Mouse (Mus musculus): ENCODE measurements around the gene Spsb3. TPM values are rescaled to one million over a fixed set of nuclear protein-coding genes. Genes with fewer than 3 reads are reported as not detected.

The Spsb3 gene
- 86.7 and 115 TPM in 2 replicates for polyA plus RNA-seq (2012; rRNA removed; ENCODE audit: low replicate concordance)

GRCm38 (mm10) chr17:24886134-24886931 lies at the start of gene Spsb3, which contains the start of gene Nubp2:
Gene Spsb3, plus strand, starts transcription at chr17:24886643.
Gene Nubp2, minus strand, starts transcription at chr17:24886349.

DNA sequence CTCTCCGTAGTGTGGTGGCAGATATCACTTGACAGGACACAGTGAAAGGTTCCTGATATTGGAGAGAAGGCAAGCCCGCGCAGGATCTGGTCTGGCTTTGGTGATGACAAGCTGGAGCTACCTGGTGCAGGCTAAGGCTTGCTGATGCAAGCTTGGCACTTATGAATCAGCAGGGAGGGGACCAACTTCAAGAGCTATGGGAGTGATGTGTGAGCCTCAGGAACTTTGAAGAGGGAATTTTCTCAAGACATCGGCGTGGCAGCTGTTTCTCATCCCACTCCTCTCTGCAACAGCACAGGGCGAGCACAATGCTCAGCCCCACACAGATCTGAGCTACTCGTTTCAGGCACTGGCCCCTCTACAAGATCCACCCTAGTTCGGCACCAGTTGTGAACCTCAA lies 46.6 kb upstream of the Spsb3 start, which contains the start of gene Hagh:
Hagh (plus strand) TSS at position 302 of the 400 bp plus-strand sequence.

DNA sequence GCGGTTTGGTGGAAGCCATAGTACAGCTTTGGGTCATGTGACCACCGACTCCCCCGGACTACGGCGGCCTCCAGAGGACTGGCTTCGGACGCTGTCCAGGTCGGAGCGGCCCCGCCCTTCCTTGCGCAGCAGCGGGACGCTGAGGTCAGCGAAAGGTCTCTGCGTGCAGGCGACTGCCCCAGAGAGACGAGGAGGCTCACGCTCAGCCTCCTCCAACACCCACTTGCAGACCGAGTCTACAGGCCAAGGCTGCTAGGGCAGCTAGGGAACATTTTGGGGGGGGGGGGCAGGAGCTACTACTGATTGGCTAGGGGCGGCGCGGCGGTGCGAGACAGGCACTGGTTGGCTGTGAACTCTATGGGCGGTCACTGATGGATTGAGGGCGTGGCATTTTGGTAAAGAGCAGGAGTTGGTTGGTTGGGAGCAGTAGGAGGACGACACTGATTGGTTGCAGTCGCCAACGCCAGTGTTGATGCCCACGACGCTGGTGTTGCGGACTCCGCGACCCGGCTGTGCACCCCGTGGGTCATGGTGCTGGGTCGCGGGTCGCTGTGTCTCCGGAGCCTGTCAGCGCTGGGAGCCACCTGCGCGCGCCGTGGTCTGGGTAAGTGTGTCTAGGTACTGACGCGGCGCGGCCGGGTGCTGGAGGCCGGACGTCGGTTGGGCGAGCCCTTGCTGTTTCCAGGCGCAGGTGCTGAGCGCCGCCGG lies 36.2 kb upstream of the Spsb3 start, which contains the start of gene Fahd1:
Fahd1 (minus strand) TSS at position 300 of the 708 bp plus-strand sequence.

GRCm38 (mm10) chr17:24865776-24866175 lies 20.7 kb upstream of the Spsb3 start, which contains the start of gene Igfals:
Gene Igfals, plus strand, starts transcription at chr17:24865997.

GRCm38 (mm10) chr17:24894995-24895547 lies 8.6 kb downstream of the Spsb3 start, which contains the start of the genes Eme2 and Mrps34:
Gene Eme2, minus strand, starts transcription at chr17:24895087.
Gene Mrps34, plus strand, starts transcription at chr17:24895116.

GRCm38 (mm10) chr17:24896241-24896992 lies 10.0 kb downstream of the Spsb3 start, which contains the start of gene Nme3:
Gene Nme3, plus strand, starts transcription at chr17:24896500.

GRCm38 (mm10) chr17:24936259-24937237 lies 50.1 kb downstream of the Spsb3 start, which contains the start of gene Mapk8ip3:
Gene Mapk8ip3, minus strand, starts transcription at chr17:24936977.

Other genes with a start within 250 kb of the Spsb3 start
- 52.1 and 54.9 TPM in 2 replicates for gene Slc9a3r2, start 236.3 kb upstream of the Spsb3 start, polyA plus RNA-seq (2012; rRNA removed; ENCODE audit: low replicate concordance)
- gene Npw, start 228.2 kb upstream of the Spsb3 start, polyA plus RNA-seq (2012; rRNA removed; ENCODE audit: low replicate concordance) = 2.5 TPM in 1 of 2 replicates, not detected in the other
- 59.0 and 79.0 TPM in 2 replicates for gene Zfp598, start 217.0 kb upstream of the Spsb3 start, polyA plus RNA-seq (2012; rRNA removed; ENCODE audit: low replicate concordance)
- 1.7 and 2.1 TPM in 2 replicates for gene Syngr3, start 196.7 kb upstream of the Spsb3 start, polyA plus RNA-seq (2012; rRNA removed; ENCODE audit: low replicate concordance)
- gene Gfer, start 190.5 kb upstream of the Spsb3 start, polyA plus RNA-seq (2012; rRNA removed; ENCODE audit: low replicate concordance) = 30.1 and 63.4 TPM in 2 replicates
- 76.2 and 104 TPM in 2 replicates for gene Noxo1, start 190.4 kb upstream of the Spsb3 start, polyA plus RNA-seq (2012; rRNA removed; ENCODE audit: low replicate concordance)
- gene Tbl3, start 179.0 kb upstream of the Spsb3 start, polyA plus RNA-seq (2012; rRNA removed; ENCODE audit: low replicate concordance) = 36.0 and 44.8 TPM in 2 replicates
- gene Rnf151, start 168.6 kb upstream of the Spsb3 start, polyA plus RNA-seq (2012; rRNA removed; ENCODE audit: low replicate concordance) = 0.34 TPM in 1 of 2 replicates, not detected in the other
- 3,070 and 3,555 TPM in 2 replicates for gene Rps2, start 168.5 kb upstream of the Spsb3 start, polyA plus RNA-seq (2012; rRNA removed; ENCODE audit: low replicate concordance)
- gene Ndufb10, start 162.2 kb upstream of the Spsb3 start, polyA plus RNA-seq (2012; rRNA removed; ENCODE audit: low replicate concordance) = 314 and 554 TPM in 2 replicates
- not detected in 2 replicates for gene Rpl3l, start 158.8 kb upstream of the Spsb3 start, polyA plus RNA-seq (2012; rRNA removed; ENCODE audit: low replicate concordance)
- gene Msrb1, start 150.0 kb upstream of the Spsb3 start, polyA plus RNA-seq (2012; rRNA removed; ENCODE audit: low replicate concordance) = 71.2 and 109 TPM in 2 replicates
- gene Hs3st6, start 133.7 kb upstream of the Spsb3 start, polyA plus RNA-seq (2012; rRNA removed; ENCODE audit: low replicate concordance) = 2.6 and 10.6 TPM in 2 replicates
- not detected in 2 replicates for gene Meiob, start 82.4 kb upstream of the Spsb3 start, polyA plus RNA-seq (2012; rRNA removed; ENCODE audit: low replicate concordance)
- gene Hagh, start 46.5 kb upstream of the Spsb3 start, polyA plus RNA-seq (2012; rRNA removed; ENCODE audit: low replicate concordance) = 213 and 369 TPM in 2 replicates
- 75.3 and 166 TPM in 2 replicates for gene Fahd1, start 36.3 kb upstream of the Spsb3 start, polyA plus RNA-seq (2012; rRNA removed; ENCODE audit: low replicate concordance)
- 1.0 and 2.1 TPM in 2 replicates for gene Igfals, start 20.6 kb upstream of the Spsb3 start, polyA plus RNA-seq (2012; rRNA removed; ENCODE audit: low replicate concordance)
- gene Nubp2, start 294 bp upstream of the Spsb3 start, polyA plus RNA-seq (2012; rRNA removed; ENCODE audit: low replicate concordance) = 27.8 and 31.6 TPM in 2 replicates
- gene Eme2, start 8.4 kb downstream of the Spsb3 start, polyA plus RNA-seq (2012; rRNA removed; ENCODE audit: low replicate concordance) = 20.8 and 32.6 TPM in 2 replicates
- 189 and 532 TPM in 2 replicates for gene Mrps34, start 8.5 kb downstream of the Spsb3 start, polyA plus RNA-seq (2012; rRNA removed; ENCODE audit: low replicate concordance)
- 34.1 and 43.8 TPM in 2 replicates for gene Nme3, start 9.9 kb downstream of the Spsb3 start, polyA plus RNA-seq (2012; rRNA removed; ENCODE audit: low replicate concordance)
- 36.5 and 57.9 TPM in 2 replicates for gene Mapk8ip3, start 50.3 kb downstream of the Spsb3 start, polyA plus RNA-seq (2012; rRNA removed; ENCODE audit: low replicate concordance)
- gene Jpt2, start 74.0 kb downstream of the Spsb3 start, polyA plus RNA-seq (2012; rRNA removed; ENCODE audit: low replicate concordance) = 6.7 and 8.4 TPM in 2 replicates
- gene Cramp1l, start 129.1 kb downstream of the Spsb3 start, polyA plus RNA-seq (2012; rRNA removed; ENCODE audit: low replicate concordance) = 5.8 and 8.0 TPM in 2 replicates
- 5.5 and 5.6 TPM in 2 replicates for gene Ift140, start 129.4 kb downstream of the Spsb3 start, polyA plus RNA-seq (2012; rRNA removed; ENCODE audit: low replicate concordance)
- 14.0 and 15.0 TPM in 2 replicates for gene Tmem204, start 196.9 kb downstream of the Spsb3 start, polyA plus RNA-seq (2012; rRNA removed; ENCODE audit: low replicate concordance)
- gene Telo2, start 229.3 kb downstream of the Spsb3 start, polyA plus RNA-seq (2012; rRNA removed; ENCODE audit: low replicate concordance) = 5.7 and 6.4 TPM in 2 replicates
- 0.20 TPM in 1 of 2 replicates, not detected in the other for gene Ptx4, start 234.1 kb downstream of the Spsb3 start, polyA plus RNA-seq (2012; rRNA removed; ENCODE audit: low replicate concordance)
- gene Clcn7, start 246.7 kb downstream of the Spsb3 start, polyA plus RNA-seq (2012; rRNA removed; ENCODE audit: low replicate concordance) = 15.3 and 15.8 TPM in 2 replicates